Mouse (Mus musculus) heart, postnatal 0 days (tissue): ENCODE data around the gene Cdc42ep3. TPM values are rescaled to one million over a fixed set of nuclear protein-coding genes. Genes with fewer than 3 reads are reported as not detected.
A peak's percentile ranks its signal among the peaks of the same experiment; 100 is the strongest.

Source experiments
- ATAC-seq: fragments of 200-750 bp; cut with Nextera tagmentation; 2 replicates; pipeline ENCODE4 v1.8.0; 2017; ENCODE audit warnings: low read depth, moderate number of reproducible peaks, moderate library complexity; ENCODE audit not compliant: insufficient read depth
- DNase-seq: peaks from one replicate; pipeline ENCODE4 v3.0.0-alpha.2; 2016; ENCODE audit warnings: low spot score
- H3K27ac ChIP-seq: fragments of 300-500 bp; sonication (generic); 2 replicates; pipeline ENCODE4 v1.5.1; 2014; ENCODE audit warnings: low read depth, mild to moderate bottlenecking
- H3K27me3 ChIP-seq: fragments of 300-500 bp; sonication (generic); 2 replicates; pipeline ENCODE4 v1.6.1; 2014; ENCODE audit warnings: low read length, mixed read lengths; ENCODE audit not compliant: control insufficient read depth, insufficient read depth
- H3K36me3 ChIP-seq: fragments of 300-500 bp; sonication (generic); replicated peaks from 2 replicates; pipeline ENCODE4 v1.6.1; 2014; ENCODE audit warnings: low read length, mixed read lengths; ENCODE audit not compliant: control insufficient read depth, insufficient read depth
- H3K4me1 ChIP-seq: fragments of 300-500 bp; sonication (generic); 2 replicates; pipeline ENCODE4 v1.6.1; 2014; ENCODE audit warnings: antibody characterized with exemption; ENCODE audit not compliant: control insufficient read depth, insufficient read depth
- H3K4me2 ChIP-seq: fragments of 300-500 bp; sonication (generic); 2 replicates; pipeline ENCODE4 v1.6.1; 2014; ENCODE audit warnings: low read depth, mild to moderate bottlenecking, low read length, moderate library complexity
- H3K4me3 ChIP-seq: fragments of 300-500 bp; sonication (generic); 2 replicates; pipeline ENCODE4 v1.5.1; 2014; ENCODE audit warnings: low read depth, low read length
- H3K9ac ChIP-seq: fragments of 300-500 bp; sonication (generic); replicated peaks from 2 replicates; pipeline ENCODE4 v1.6.1; 2014; ENCODE audit warnings: low read depth, low read length, mixed read lengths
- H3K9me3 ChIP-seq: fragments of 300-500 bp; sonication (generic); replicated peaks from 2 replicates; pipeline ENCODE4 v1.6.1; 2016; ENCODE audit warnings: low read length; ENCODE audit not compliant: control insufficient read depth
- CTCF ChIP-seq: IDR thresholded peaks from 2 replicates; pipeline ENCODE4 v1.5.1; 2016; ENCODE audit warnings: antibody characterized with exemption, control low read depth, low read depth
- EP300 ChIP-seq: IDR thresholded peaks from 2 replicates; pipeline ENCODE4 v1.6.1; 2016; ENCODE audit warnings: antibody characterized with exemption, low read depth
- WGBS: fragments of 180-500 bp; shearing (Covaris S2); extraction: QIAGEN DNeasy Blood & Tissue Kit; methylation state at CpG from one replicate; pipeline ENCODE4 v1.1.7; 2014; 5-methylcytosine and 5-hydroxymethylcytosine counted together
- polyA plus RNA-seq: library from polyadenylated mRNA; unstranded; fragments of >200 nt; fragmentation: Nextera tagmentation; extraction: Ambion mirVana; gene quantifications from 2 replicates; pipeline ENCODE4 v1.2.1, GENCODE M21; 2015
- total RNA-seq: library from RNA; depleted of rRNA; stranded (reverse); fragments of >200 nt; gene quantifications from 2 replicates; pipeline ENCODE4 v1.2.3, GENCODE M21; 2014; ENCODE audit warnings: low replicate concordance

Gene Cdc42ep3
- total and polyA plus RNA-seq, 2 experiments from 2014 or later, result 37.5 to 74.4 TPM

DNA sequence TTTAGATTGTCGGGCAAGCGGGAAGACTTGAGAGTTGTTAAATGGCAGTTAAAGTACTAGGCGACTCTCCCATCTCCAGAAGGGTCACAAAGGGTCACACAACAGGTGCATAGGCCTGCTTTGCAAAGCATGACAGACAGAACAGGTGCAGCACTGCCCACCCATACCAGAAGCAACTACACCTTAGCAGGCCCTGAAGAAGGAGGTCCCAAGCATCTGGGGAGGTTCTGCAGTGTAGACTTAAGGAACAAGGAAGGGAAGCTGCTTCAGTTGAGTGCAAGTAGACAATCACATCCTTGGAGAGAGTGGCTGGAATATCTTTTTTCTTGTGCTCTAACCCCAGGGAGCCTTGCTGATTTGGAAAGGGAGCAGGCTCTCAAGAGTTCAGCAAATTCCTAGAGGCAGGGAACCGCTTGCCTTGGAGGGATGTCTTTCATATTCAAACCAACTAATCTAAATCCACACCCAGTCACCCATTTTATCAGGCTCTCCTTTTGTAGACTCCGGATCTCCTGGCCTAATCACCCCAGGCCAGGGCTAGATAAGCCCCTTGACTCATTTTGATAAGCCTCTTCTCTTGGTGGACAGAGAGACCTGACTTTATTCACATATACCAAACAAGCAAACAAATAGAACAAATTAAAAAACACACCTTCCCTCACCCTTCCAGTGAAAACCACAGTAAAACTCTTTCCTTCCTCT is 10.0 kb upstream of the Cdc42ep3 start:
- no peaks in the 10 kb centered on the region for H3K9me3 ChIP-seq
- no peaks in the 10 kb centered on the region for H3K36me3 ChIP-seq
- DNase-seq, result no peak
- no peak overlapping the region for H3K4me3 ChIP-seq
- ATAC-seq, result no peak
- WGBS, result 60% methylated on average over 5 of the region's 5 CpGs
- no peaks in the 10 kb centered on the region for H3K27me3 ChIP-seq
- H3K4me1 ChIP-seq, result no peaks in the 10 kb centered on the region
- no peak for TF ChIP-seq EP300
- H3K27ac ChIP-seq, result no peak overlapping the region
- H3K4me2 ChIP-seq, result no peak overlapping the region
- H3K9ac ChIP-seq, result no peak overlapping the region

DNA sequence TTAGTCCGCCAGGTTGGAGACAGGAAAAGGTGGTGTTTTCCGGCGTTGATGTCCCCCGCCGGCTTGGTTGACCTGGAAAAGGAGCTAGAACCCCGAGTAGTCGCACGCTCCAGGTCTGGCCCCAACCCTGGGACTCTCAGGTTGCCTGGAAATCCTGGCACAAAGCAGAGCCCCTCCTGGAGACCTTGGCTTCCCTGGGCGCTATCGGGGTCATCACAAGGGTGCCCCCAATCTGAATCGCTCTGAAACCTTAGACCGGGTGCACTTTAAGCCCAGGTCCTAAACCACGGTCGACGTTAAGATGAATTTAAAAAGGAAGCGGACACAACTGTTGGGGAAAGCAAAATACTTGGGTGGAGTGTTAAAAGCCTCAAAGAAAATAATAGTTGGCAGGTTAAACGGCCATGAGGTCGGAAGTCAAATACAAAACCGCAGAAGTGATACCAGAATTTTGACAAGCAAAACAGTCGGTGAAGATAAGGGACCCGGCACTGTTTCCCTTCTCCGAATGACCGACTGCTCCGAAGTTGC is 1.2 kb upstream of the Cdc42ep3 start:
- Histone ChIP-seq H3K36me3 (no peaks in the 10 kb centered on the region; the same call in 1 of the 2 replicates), H3K4me1 (peaks cover 22% of the 10 kb centered on the region), H3K27ac (peak overlapping the region; percentile 97), H3K9ac (peak overlapping the region; percentile 82), H3K9me3 (no peaks in the 10 kb centered on the region), H3K4me2 (peak overlapping the region; percentile 100), H3K4me3 (peak overlapping the region; percentile 74), H3K27me3 (no peaks in the 10 kb centered on the region)
- WGBS, result 7% methylated on average over 24 of the region's 24 CpGs
- ATAC-seq (no peak), DNase-seq (no peak)
- no peak for TF ChIP-seq EP300
- no peak for TF ChIP-seq CTCF

DNA sequence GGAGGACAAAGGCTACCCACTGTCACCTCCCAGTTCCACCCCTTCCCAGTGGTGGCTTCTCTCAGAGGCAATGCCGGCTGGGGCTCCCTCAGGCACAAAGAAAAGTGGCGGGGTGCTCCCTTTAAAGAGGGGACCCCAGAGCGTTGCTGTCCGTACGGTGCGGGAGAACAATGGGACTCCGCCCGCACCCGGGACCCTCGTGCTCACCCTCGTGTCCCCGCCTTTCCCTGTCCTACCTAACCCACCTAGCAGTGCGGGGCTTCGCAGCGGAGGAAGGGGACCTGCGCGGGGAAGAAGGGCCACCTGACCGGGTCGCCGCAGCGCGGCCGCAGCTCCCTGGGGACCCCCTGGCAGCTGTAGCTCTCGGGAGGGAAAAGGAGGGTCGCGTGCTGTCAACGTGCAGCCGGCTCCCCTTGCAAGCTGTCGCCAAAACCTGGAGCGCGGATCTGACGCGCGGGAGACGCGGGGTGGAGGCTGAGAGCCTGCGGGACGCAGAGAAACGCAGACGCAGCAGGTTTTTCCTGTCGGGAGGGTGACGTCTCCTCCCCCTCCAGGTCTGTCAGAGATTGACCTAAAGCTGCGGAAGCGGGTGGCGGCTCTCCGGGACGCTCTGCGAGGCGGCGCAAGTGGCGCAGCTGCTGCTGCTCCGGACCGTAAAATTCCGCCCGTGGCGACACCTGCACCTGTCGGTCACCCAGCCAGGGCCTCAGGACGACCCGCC is 540 bp upstream of the Cdc42ep3 start:
- Histone ChIP-seq H3K27me3 (no peaks in the 10 kb centered on the region), H3K4me1 (peaks cover 29% of the 10 kb centered on the region), H3K9me3 (no peaks in the 10 kb centered on the region), H3K36me3 (no peaks in the 10 kb centered on the region; the same call in 1 of the 2 replicates), H3K27ac (peak overlapping the region; percentile 97), H3K4me3 (peak overlapping the region; percentile 74), H3K9ac (peak overlapping the region; percentile 82), H3K4me2 (peak overlapping the region; percentile 100)
- peak; percentile 31 for ATAC-seq
- peak; percentile 68 for DNase-seq
- under 1% methylated on average over 58 of the region's 59 CpGs for WGBS
- TF ChIP-seq CTCF (no peak), EP300 (no peak)

DNA sequence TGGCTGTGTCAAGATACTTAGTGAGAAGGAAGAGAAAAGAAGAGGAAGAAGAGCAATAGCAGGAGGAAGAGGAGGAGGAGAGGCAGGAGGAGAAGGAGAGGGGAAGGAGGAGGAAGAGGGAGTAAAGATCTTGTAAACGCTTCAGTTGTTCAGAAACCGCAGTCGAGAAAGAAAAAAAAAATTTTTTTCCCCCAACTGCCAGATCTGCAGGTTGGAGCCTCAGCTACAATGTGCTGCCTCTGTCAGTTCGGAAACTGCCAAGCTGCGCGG is 782 bp downstream of the Cdc42ep3 start:
- H3K9ac ChIP-seq, result peak overlapping the region; percentile 82
- WGBS, result 0% methylated on average over 6 of the region's 6 CpGs
- H3K27ac ChIP-seq, result peak overlapping the region; percentile 97
- H3K9me3 ChIP-seq, result no peaks in the 10 kb centered on the region
- ATAC-seq (no peak), DNase-seq (no peak)
- H3K4me2 ChIP-seq, result peak overlapping the region; percentile 100
- no peaks in the 10 kb centered on the region; the same call in 1 of the 2 replicates for H3K36me3 ChIP-seq
- no peaks in the 10 kb centered on the region for H3K27me3 ChIP-seq
- TF ChIP-seq CTCF (no peak), EP300 (no peak)
- peak overlapping the region; percentile 74 for H3K4me3 ChIP-seq
- H3K4me1 ChIP-seq, result peaks cover 42% of the 10 kb centered on the region

DNA sequence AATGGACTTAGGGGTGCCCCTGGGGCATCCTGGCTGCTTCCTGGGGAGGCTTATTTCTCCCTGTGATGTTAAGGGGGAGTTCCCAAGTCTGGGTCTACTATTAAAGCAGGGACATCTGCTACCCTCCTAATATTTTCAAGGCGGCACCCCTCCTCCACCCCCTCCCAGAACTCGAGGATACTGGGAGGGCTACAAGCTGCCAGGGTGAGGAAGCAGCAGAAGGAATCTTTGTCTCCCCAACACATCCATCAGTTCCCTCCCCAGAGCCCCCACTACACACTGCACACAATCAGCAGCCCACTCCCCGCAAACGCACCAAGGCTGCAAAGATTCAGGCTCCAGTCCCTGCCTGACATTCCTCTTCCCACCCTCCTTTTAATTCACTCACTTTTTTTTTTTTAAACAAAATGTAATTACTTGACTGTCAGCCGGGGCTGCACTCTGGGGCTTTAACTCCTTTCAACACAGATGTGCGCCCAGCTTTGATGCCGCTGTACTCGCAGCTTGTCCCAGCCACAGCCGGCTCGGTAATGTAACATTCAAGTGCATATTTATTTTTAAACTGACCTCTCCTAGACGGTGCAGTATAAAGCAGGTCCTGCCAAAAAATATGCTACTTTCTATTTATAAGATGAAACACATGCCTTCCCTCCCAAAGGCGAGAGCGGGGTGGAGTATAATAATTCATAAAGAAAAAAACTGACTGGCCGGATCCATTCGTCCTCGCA is 1.3 kb downstream of the Cdc42ep3 start:
- no peak for TF ChIP-seq EP300
- TF ChIP-seq CTCF, result no peak
- peak overlapping the region; percentile 74 for H3K4me3 ChIP-seq
- H3K27me3 ChIP-seq, result no peaks in the 10 kb centered on the region
- peak overlapping the region; percentile 97 for H3K27ac ChIP-seq
- WGBS, result 6% methylated on average over 16 of the region's 16 CpGs
- H3K4me2 ChIP-seq, result peak overlapping the region; percentile 100
- peaks cover 3% of the 10 kb centered on the region; the same call in 1 of the 2 replicates for H3K36me3 ChIP-seq
- ATAC-seq (peak; percentile 67), DNase-seq (peak; percentile 86)
- H3K4me1 ChIP-seq, result peaks cover 45% of the 10 kb centered on the region
- H3K9ac ChIP-seq, result peak overlapping the region; percentile 82
- H3K9me3 ChIP-seq, result no peaks in the 10 kb centered on the region
